ENCODE assay signal across 12 mouse cellular contexts in genomic region chr7:130043397-130044234, GRCm38 (mm10).
DNase-seq lines count a peak whose midpoint lies in the region; ATAC-seq lines count a peak whose summit lies in the region.
"Had no signal": no experiment of that assay in that cellular context is flagged by ENCODE, and none has a peak within 500 bp of the region (broad histone marks: within the 10 kb centered on the region; RNA-seq: fewer than 3 reads in every experiment).

No protein-coding gene starts in this region.

- H3K4me3 ChIP-seq in kidney, embryonic 14.5 days (ENCODE audit: low read length), result no peak overlapping the region
- H3K4me3 ChIP-seq in intestine, embryonic 15.5 days (replicated peaks), result no peak overlapping the region
- no peak overlapping the region for H3K4me3 ChIP-seq in limb, embryonic 13.5 days
- H3K4me3 ChIP-seq: embryonic facial prominence, embryonic 12.5 days had no signal

- H3K9ac ChIP-seq in kidney, embryonic 14.5 days (ENCODE audit: low read depth, low read length), result no peak overlapping the region
- H3K9ac ChIP-seq in intestine, embryonic 15.5 days, result no peak overlapping the region
- no peak overlapping the region for H3K9ac ChIP-seq in limb, embryonic 13.5 days
- H3K9ac ChIP-seq: embryonic facial prominence, embryonic 12.5 days; hindbrain, embryonic 14.5 days had no signal

- 32% methylated on average over 21 of the region's 21 CpGs for WGBS in kidney, embryonic 14.5 days
- 35% methylated on average over 21 of the region's 21 CpGs for WGBS in intestine, embryonic 15.5 days
- WGBS in limb, embryonic 13.5 days, result 36% methylated on average over 21 of the region's 21 CpGs

- no peaks in the 10 kb centered on the region for H3K36me3 ChIP-seq in kidney, embryonic 14.5 days (ENCODE audit: control insufficient read depth, insufficient read depth, low read length)
- H3K36me3 ChIP-seq in intestine, embryonic 15.5 days, result no peaks in the 10 kb centered on the region
- no peaks in the 10 kb centered on the region for H3K36me3 ChIP-seq in limb, embryonic 13.5 days
- H3K36me3 ChIP-seq: embryonic facial prominence, embryonic 12.5 days; G1E had no signal

- H3K27me3 ChIP-seq in kidney, embryonic 14.5 days (ENCODE audit: control insufficient read depth, insufficient read depth, low read length), result no peaks in the 10 kb centered on the region
- H3K27me3 ChIP-seq in intestine, embryonic 15.5 days (replicated peaks), result no peaks in the 10 kb centered on the region
- no peaks in the 10 kb centered on the region for H3K27me3 ChIP-seq in limb, embryonic 13.5 days

- no peak for DNase-seq in kidney, adult 9 months
- peak; percentile 56 for DNase-seq in retina, postnatal 1 day
- no peak for DNase-seq in T-cell, adult 2 months (ENCODE audit: low spot score)
- DNase-seq in natural killer cell, adult 2 months (ENCODE audit: low spot score in 2 of 2), result no peak
- DNase-seq: adrenal gland, adult 2 months; cerebellum, adult 11-12 months had no signal

- ATAC-seq in kidney, embryonic 14.5 days (ENCODE audit: low FRiP score, low TSS enrichment), result peak; percentile 26; the same call in 1 of the 2 replicates
- ATAC-seq in intestine, embryonic 15.5 days, result no peak
- no peak for ATAC-seq in limb, embryonic 13.5 days (ENCODE audit: low FRiP score, low read depth)

- no peaks in the 10 kb centered on the region for H3K9me3 ChIP-seq in kidney, embryonic 14.5 days (ENCODE audit: control insufficient read depth, low read length)
- H3K9me3 ChIP-seq in intestine, embryonic 15.5 days, result peaks cover 3% of the 10 kb centered on the region; the same call in 1 of the 2 replicates
- no peaks in the 10 kb centered on the region for H3K9me3 ChIP-seq in limb, embryonic 13.5 days
- H3K9me3 ChIP-seq: embryonic facial prominence, embryonic 12.5 days had no signal

- no peak overlapping the region for H3K4me2 ChIP-seq in kidney, embryonic 14.5 days (replicated peaks; ENCODE audit: low read depth, low read length)
- no peak overlapping the region for H3K4me2 ChIP-seq in intestine, embryonic 15.5 days (replicated peaks)
- H3K4me2 ChIP-seq in limb, embryonic 13.5 days (replicated peaks), result no peak overlapping the region
- H3K4me2 ChIP-seq: embryonic facial prominence, embryonic 12.5 days; hindbrain, embryonic 14.5 days had no signal

- H3K27ac ChIP-seq in kidney, embryonic 14.5 days (ENCODE audit: low read depth, low read length), result no peak overlapping the region
- peak overlapping the region; percentile 45 for H3K27ac ChIP-seq in intestine, embryonic 15.5 days
- H3K27ac ChIP-seq in limb, embryonic 13.5 days, result peak overlapping the region; percentile 55
- H3K27ac ChIP-seq: embryonic facial prominence, embryonic 12.5 days; hindbrain, embryonic 14.5 days had no signal

- peaks cover 23% of the 10 kb centered on the region; the same call in 1 of the 2 replicates for H3K4me1 ChIP-seq in kidney, embryonic 14.5 days (ENCODE audit: control insufficient read depth, insufficient read depth, low read length)
- H3K4me1 ChIP-seq in intestine, embryonic 15.5 days (replicated peaks), result peaks cover 31% of the 10 kb centered on the region
- peaks cover 18% of the 10 kb centered on the region for H3K4me1 ChIP-seq in limb, embryonic 13.5 days
